Mouse (Mus musculus): ENCODE measurements around the gene Gm6460.
"Not testable (repeated sequence)": the region's sequence is repeated elsewhere in the genome, so short reads cannot be mapped to it uniquely, and the experiment has no call there.

Gm6460 gene

DNA sequence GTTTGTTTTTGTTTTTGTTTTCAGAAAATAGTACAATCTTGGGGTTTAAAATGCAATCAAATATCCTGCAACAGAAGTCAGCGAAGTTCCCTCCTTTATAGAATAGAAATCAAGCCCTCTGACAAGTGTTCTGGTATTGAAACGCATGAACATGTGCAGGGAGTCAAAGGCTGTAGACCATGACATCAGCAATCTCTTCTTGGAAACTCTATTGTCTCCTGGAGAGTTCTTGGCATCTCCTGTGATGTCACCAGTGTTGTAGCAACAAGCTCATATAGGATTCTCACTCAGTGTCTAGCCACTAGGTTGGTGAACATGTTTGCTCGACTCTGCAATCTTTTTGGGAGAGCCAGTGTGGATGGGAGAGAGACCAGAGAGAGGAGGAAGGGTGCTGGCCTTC, at the start of gene Gm6460:
Gene Gm6460 (plus strand): TSS at position 301 of the 400 bp plus-strand sequence.
- not testable (repeated sequence) for DNase-seq (ENCODE audit: low spot score in 2 of 2)

All from right cerebral cortex, adult 2 months (tissue).